Mouse (Mus musculus) MEL (cell line): Measurements from ENCODE around the gene Apbb2.

Experiments
- CTCF ChIP-seq, 3 experiments: IDR thresholded peaks in 2 of 3; conservative IDR thresholded peaks in 1 of 3; 2 replicates each; pipeline ENCODE4 v1.5.1; 2011 to 2012; ENCODE audit warnings: low read length in 3 of 3, low read depth in 2 of 3, mild to moderate bottlenecking in 2 of 3, improper control_type of control experiment in 1 of 3, inconsistent platforms in 1 of 3, mixed read lengths in 1 of 3, moderate library complexity in 1 of 3; ENCODE audit not compliant: control insufficient read depth in 1 of 3, insufficient read depth in 1 of 3, poor library complexity in 1 of 3, severe bottlenecking in 1 of 3
- ETS1 ChIP-seq: IDR thresholded peaks from 2 replicates; pipeline ENCODE4 v1.6.1; 2012; ENCODE audit warnings: low read depth, mild to moderate bottlenecking, inconsistent platforms, low read length, improper control_type of control experiment, moderate library complexity
- GABPA ChIP-seq: IDR thresholded peaks from 2 replicates; pipeline ENCODE4 v1.6.1; 2012; ENCODE audit warnings: low read depth, mild to moderate bottlenecking, inconsistent platforms, low read length, improper control_type of control experiment, moderate library complexity
- JUND ChIP-seq: IDR thresholded peaks from 2 replicates; pipeline ENCODE4 v1.6.1; 2011; ENCODE audit warnings: low read depth, mild to moderate bottlenecking, improper control_type of control experiment, low read length
- KAT2A ChIP-seq: conservative IDR thresholded peaks from 2 replicates; pipeline ENCODE4 v1.6.1; 2012; ENCODE audit warnings: low read depth, low read length, improper control_type of control experiment, inconsistent platforms
- POLR2A ChIP-seq, 2 experiments: IDR thresholded peaks; 2 replicates each; pipeline ENCODE4 v1.6.1; 2011 to 2012; ENCODE audit warnings: low read length in 2 of 2, mild to moderate bottlenecking in 2 of 2, control low read depth in 1 of 2, improper control_type of control experiment in 1 of 2, low read depth in 1 of 2, moderate library complexity in 1 of 2; ENCODE audit not compliant: control insufficient read depth in 1 of 2, insufficient read depth in 1 of 2, poor library complexity in 1 of 2

DNA sequence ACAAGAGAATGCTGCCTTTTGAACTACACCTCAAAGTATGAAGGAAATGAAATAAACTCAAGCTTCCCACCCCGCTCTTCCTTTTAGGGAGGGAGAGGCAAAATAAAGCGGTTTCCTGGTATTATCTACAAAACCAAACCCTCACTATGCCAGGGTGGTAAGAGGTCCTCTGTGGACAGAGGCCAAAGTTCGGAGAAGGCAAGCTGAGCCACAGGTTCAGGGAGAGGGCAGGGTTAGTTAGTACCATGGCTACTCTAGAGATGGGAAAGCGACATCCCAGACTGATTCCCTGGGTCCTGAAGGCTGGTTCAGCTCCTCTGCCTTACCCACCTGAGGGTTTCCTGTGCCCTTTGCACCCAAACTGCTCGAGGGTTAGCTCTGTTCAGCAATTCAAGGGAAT is 159.7 kb downstream of the Apbb2 start:
- no peak for TF ChIP-seq GABPA
- no peak for TF ChIP-seq JUND
- no peak for TF ChIP-seq ETS1
- TF ChIP-seq KAT2A = no peak
- TF ChIP-seq CTCF (IDR thresholded peaks at IDR 0.05 in 2 of 3, conservative IDR thresholded peaks at IDR 0.05 in 1 of 3; ENCODE audit: control insufficient read depth in 1 of 3, insufficient read depth in 1 of 3, low read depth in 2 of 3, low read length in 3 of 3, poor library complexity in 1 of 3, severe bottlenecking in 1 of 3) = no peak
- no peak for TF ChIP-seq POLR2A (IDR thresholded peaks at IDR 0.05; ENCODE audit: control insufficient read depth in 1 of 2, insufficient read depth in 1 of 2, low read depth in 1 of 2, low read length in 2 of 2, poor library complexity in 1 of 2)
